Mouse (Mus musculus): Measurements from ENCODE around the gene Taf13. TPM values are rescaled to one million over a fixed set of nuclear protein-coding genes. Genes with fewer than 3 reads are reported as not detected.

Gene Taf13
- polyA plus RNA-seq (2012; ENCODE audit: insufficient read depth, low replicate concordance) = 1.4 TPM in 1 of 2 replicates, not detected in the other

- no peaks in the 10 kb centered on the region for H3K27me3 ChIP-seq (replicated peaks)
- H3K4me1 ChIP-seq = peaks cover 49% of the 10 kb centered on the region
- no peaks in the 10 kb centered on the region for H3K9me3 ChIP-seq
- H3K36me3 ChIP-seq (replicated peaks; ENCODE audit: low read length) = peaks cover 18% of the 10 kb centered on the region
- H3K4me3 ChIP-seq (replicated peaks) = peak within 1 kb of the TSS; percentile 93
- TF ChIP-seq GATA1 (IDR thresholded peaks at IDR 0.05; ENCODE audit: borderline replicate concordance, low read length) (no peak), FLI1 (IDR thresholded peaks at IDR 0.05; ENCODE audit: low read length) (peak; percentile 53; the same call in 1 of the 2 replicates)
Measured at GRCm38 (mm10) chr3:108571443-108572294, at the start of gene Taf13. TSS of gene Taf13 (plus strand) at chr3:108571698.

GRCm38 (mm10) chr3:108523415-108523814 lies 48.1 kb upstream of the Taf13 start:
- no peaks in the 10 kb centered on the region for H3K4me1 ChIP-seq
- TF ChIP-seq FLI1 (IDR thresholded peaks at IDR 0.05; ENCODE audit: low read length) (no peak), GATA1 (IDR thresholded peaks at IDR 0.05; ENCODE audit: borderline replicate concordance, low read length) (no peak)
- H3K9me3 ChIP-seq = peaks cover 8% of the 10 kb centered on the region
- no peak overlapping the region for H3K4me3 ChIP-seq (replicated peaks)
- H3K36me3 ChIP-seq (replicated peaks; ENCODE audit: low read length) = no peaks in the 10 kb centered on the region
- H3K27me3 ChIP-seq (replicated peaks) = peaks cover 30% of the 10 kb centered on the region

- peaks cover 17% of the 10 kb centered on the region for H3K9me3 ChIP-seq
- no peaks in the 10 kb centered on the region for H3K4me1 ChIP-seq
- H3K36me3 ChIP-seq (replicated peaks; ENCODE audit: low read length) = no peaks in the 10 kb centered on the region
- peaks cover 22% of the 10 kb centered on the region for H3K27me3 ChIP-seq (replicated peaks)
- no peak for TF ChIP-seq GATA1 (IDR thresholded peaks at IDR 0.05; ENCODE audit: borderline replicate concordance, low read length)
- no peak for TF ChIP-seq FLI1 (IDR thresholded peaks at IDR 0.05; ENCODE audit: low read length)
- H3K4me3 ChIP-seq (replicated peaks) = no peak overlapping the region
Measured at GRCm38 (mm10) chr3:108528489-108528888, 43.0 kb upstream of the Taf13 start.

- no peaks in the 10 kb centered on the region for H3K36me3 ChIP-seq (replicated peaks; ENCODE audit: low read length)
- peaks cover 53% of the 10 kb centered on the region for H3K27me3 ChIP-seq (replicated peaks)
- TF ChIP-seq GATA1 (IDR thresholded peaks at IDR 0.05; ENCODE audit: borderline replicate concordance, low read length) (no peak), FLI1 (IDR thresholded peaks at IDR 0.05; ENCODE audit: low read length) (no peak)
Measured at GRCm38 (mm10) chr3:108533114-108533885, 38.2 kb upstream of the Taf13 start.

GRCm38 (mm10) chr3:108533951-108534350 lies 37.5 kb upstream of the Taf13 start, which contains the start of gene 1700013F07Rik:
TSS of gene 1700013F07Rik (plus strand) at chr3:108534150.
- H3K36me3 ChIP-seq (replicated peaks; ENCODE audit: low read length) = no peaks in the 10 kb centered on the region
- peaks cover 19% of the 10 kb centered on the region for H3K4me1 ChIP-seq
- no peak within 1 kb of the TSS for H3K4me3 ChIP-seq (replicated peaks)
- H3K9me3 ChIP-seq = peaks cover 5% of the 10 kb centered on the region; the same call in 1 of the 2 replicates
- H3K27me3 ChIP-seq (replicated peaks) = peaks cover 57% of the 10 kb centered on the region
- TF ChIP-seq GATA1 (IDR thresholded peaks at IDR 0.05; ENCODE audit: borderline replicate concordance, low read length) (no peak), FLI1 (IDR thresholded peaks at IDR 0.05; ENCODE audit: low read length) (no peak)

More at GRCm38 (mm10) chr3:108533114-108533885, 38.2 kb upstream of the Taf13 start:
- H3K4me1 ChIP-seq = peaks cover 19% of the 10 kb centered on the region
- H3K9me3 ChIP-seq = peaks cover 10% of the 10 kb centered on the region
- no peak overlapping the region for H3K4me3 ChIP-seq (replicated peaks)

- Histone ChIP-seq H3K4me1 (peaks cover 19% of the 10 kb centered on the region), H3K9me3 (no peaks in the 10 kb centered on the region), H3K4me3 (replicated peaks) (peak overlapping the region; percentile 88), H3K36me3 (replicated peaks; ENCODE audit: low read length) (no peaks in the 10 kb centered on the region), H3K27me3 (replicated peaks) (peaks cover 53% of the 10 kb centered on the region)
- TF ChIP-seq FLI1 (IDR thresholded peaks at IDR 0.05; ENCODE audit: low read length) = no peak
- TF ChIP-seq GATA1 (IDR thresholded peaks at IDR 0.05; ENCODE audit: borderline replicate concordance, low read length) = no peak
Measured at GRCm38 (mm10) chr3:108535896-108536516, 35.5 kb upstream of the Taf13 start.

- H3K9me3 ChIP-seq = no peaks in the 10 kb centered on the region
- H3K27me3 ChIP-seq (replicated peaks) = peaks cover 54% of the 10 kb centered on the region
- H3K4me3 ChIP-seq (replicated peaks) = peak within 1 kb of the TSS; percentile 88
- TF ChIP-seq GATA1 (IDR thresholded peaks at IDR 0.05; ENCODE audit: borderline replicate concordance, low read length) = no peak
- no peak for TF ChIP-seq FLI1 (IDR thresholded peaks at IDR 0.05; ENCODE audit: low read length)
- H3K36me3 ChIP-seq (replicated peaks; ENCODE audit: low read length) = no peaks in the 10 kb centered on the region
- peaks cover 19% of the 10 kb centered on the region for H3K4me1 ChIP-seq
Measured at GRCm38 (mm10) chr3:108536517-108537260, 34.8 kb upstream of the Taf13 start, which contains the start of gene 5330417C22Rik. TSS of gene 5330417C22Rik (minus strand) at chr3:108536536.

- TF ChIP-seq GATA1 (IDR thresholded peaks at IDR 0.05; ENCODE audit: borderline replicate concordance, low read length) (no peak), FLI1 (IDR thresholded peaks at IDR 0.05; ENCODE audit: low read length) (no peak)
- H3K4me3 ChIP-seq (replicated peaks) = peak overlapping the region; percentile 83
- peaks cover 53% of the 10 kb centered on the region for H3K27me3 ChIP-seq (replicated peaks)
Measured at GRCm38 (mm10) chr3:108537303-108537702, 34.2 kb upstream of the Taf13 start.

GRCm38 (mm10) chr3:108542299-108542698 lies 29.2 kb upstream of the Taf13 start:
- Histone ChIP-seq H3K4me3 (replicated peaks) (no peak overlapping the region), H3K4me1 (peaks cover 6% of the 10 kb centered on the region), H3K27me3 (replicated peaks) (peaks cover 31% of the 10 kb centered on the region), H3K36me3 (replicated peaks; ENCODE audit: low read length) (no peaks in the 10 kb centered on the region), H3K9me3 (peaks cover 7% of the 10 kb centered on the region)
- TF ChIP-seq GATA1 (IDR thresholded peaks at IDR 0.05; ENCODE audit: borderline replicate concordance, low read length) (no peak), FLI1 (IDR thresholded peaks at IDR 0.05; ENCODE audit: low read length) (no peak)

More at GRCm38 (mm10) chr3:108537303-108537702, 34.2 kb upstream of the Taf13 start:
- H3K36me3 ChIP-seq (replicated peaks; ENCODE audit: low read length) = no peaks in the 10 kb centered on the region
- H3K9me3 ChIP-seq = no peaks in the 10 kb centered on the region
- peaks cover 19% of the 10 kb centered on the region for H3K4me1 ChIP-seq
